Mouse (Mus musculus) bone marrow macrophage, adult 2 months (primary cell): ENCODE data around the gene Itga2b.

Source experiments
- CTCF ChIP-seq: IDR thresholded peaks from 2 replicates; pipeline ENCODE4 v1.5.1; 2012; ENCODE audit warnings: low read depth, mild to moderate bottlenecking, low read length, moderate library complexity
- POLR2A ChIP-seq: IDR thresholded peaks from 2 replicates; pipeline ENCODE4 v1.6.1; 2012; ENCODE audit warnings: mild to moderate bottlenecking, low read depth, low read length, borderline replicate concordance

- TF ChIP-seq CTCF (no peak), POLR2A (no peak)
Observed at GRCm38 (mm10) chr11:102405544-102406285, 64.2 kb downstream of the Itga2b start.
